ENCODE assay signal across 31 mouse cellular contexts in genomic region chr9:64222098-64222497, GRCm38 (mm10). TPM values are rescaled to one million over a fixed set of nuclear protein-coding genes. Genes with fewer than 3 reads are reported as not detected.
DNase-seq lines count a peak whose midpoint lies in the region; ATAC-seq and TF ChIP-seq lines count a peak whose summit lies in the region.
"Had no signal": no experiment of that assay in that cellular context is flagged by ENCODE, and none has a peak within 500 bp of the region (broad histone marks: within the 10 kb centered on the region; RNA-seq: fewer than 3 reads in every experiment).

No protein-coding gene starts in this region.

- no peak for TF ChIP-seq POLR2A in MEL (IDR thresholded peaks at IDR 0.05; ENCODE audit: control insufficient read depth in 1 of 2, insufficient read depth in 1 of 2, low read depth in 1 of 2, low read length in 2 of 2, poor library complexity in 1 of 2)
- no peak for TF ChIP-seq POLR2A in small intestine, adult 2 months (IDR thresholded peaks at IDR 0.05; ENCODE audit: low read depth, low read length)

- no peaks in the 10 kb centered on the region for H3K79me2 ChIP-seq in MEL (ENCODE audit: control insufficient read depth, insufficient read depth, low read length, poor library complexity)
- H3K79me2 ChIP-seq in macrophage (ENCODE audit: inconsistent target): peaks cover 99% of the 10 kb centered on the region

- H3K4me1 ChIP-seq in MEL (ENCODE audit: control insufficient read depth in 1 of 2, insufficient read depth in 2 of 2, low read length in 2 of 2): no peaks in the 10 kb centered on the region
- H3K4me1 ChIP-seq in small intestine, adult 2 months (ENCODE audit: control insufficient read depth, insufficient read depth, insufficient read length, low read length): peaks cover 27% of the 10 kb centered on the region; the same call in 1 of the 2 replicates
- H3K4me1 ChIP-seq: hindbrain, embryonic 15.5 days; neural tube, embryonic 13.5 days had no signal

- WGBS in macrophage (ENCODE audit: missing documents): 4% methylated on average over 2 of the region's 2 CpGs
- WGBS in small intestine, adult 2 months: 87% methylated on average over 2 of the region's 2 CpGs

- TF ChIP-seq RAD21 in MEL (IDR thresholded peaks at IDR 0.05; ENCODE audit: low read depth, low read length): no peak

- TF ChIP-seq EP300 in MEL (IDR thresholded peaks at IDR 0.05; ENCODE audit: low read depth in 1 of 2, low read length in 2 of 2): no peak

- TF ChIP-seq CTCF in MEL (IDR thresholded peaks at IDR 0.05 in 2 of 3, conservative IDR thresholded peaks at IDR 0.05 in 1 of 3; ENCODE audit: control insufficient read depth in 1 of 3, insufficient read depth in 1 of 3, low read depth in 2 of 3, low read length in 3 of 3, poor library complexity in 1 of 3, severe bottlenecking in 1 of 3): no peak
- no peak for TF ChIP-seq CTCF in small intestine, adult 2 months (IDR thresholded peaks at IDR 0.05; ENCODE audit: extremely low read depth, insufficient read length, insufficient replicate concordance, low read depth, low read length)

- no peaks in the 10 kb centered on the region for H3K36me3 ChIP-seq in MEL (ENCODE audit: control insufficient read depth in 1 of 2, insufficient read depth in 2 of 2, low read length in 2 of 2)
- no peaks in the 10 kb centered on the region for H3K36me3 ChIP-seq in macrophage (ENCODE audit: inconsistent target)
- H3K36me3 ChIP-seq in small intestine, adult 2 months (ENCODE audit: control insufficient read depth, insufficient read depth, low read length): no peaks in the 10 kb centered on the region
- H3K36me3 ChIP-seq: hindbrain, embryonic 15.5 days; limb, embryonic 15.5 days; neural tube, embryonic 13.5 days had no signal

- no peak overlapping the region for H3K4me3 ChIP-seq in MEL (ENCODE audit: control insufficient read depth in 1 of 2, insufficient read depth in 1 of 2, low read depth in 2 of 2, low read length in 2 of 2)
- no peak overlapping the region for H3K4me3 ChIP-seq in macrophage (ENCODE audit: inconsistent target)
- no peak overlapping the region for H3K4me3 ChIP-seq in small intestine, adult 2 months (ENCODE audit: low read depth, low read length)
- H3K4me3 ChIP-seq: forebrain, embryonic 13.5 days; hindbrain, embryonic 10.5 days; hindbrain, embryonic 15.5 days; limb, embryonic 10.5 days; limb, embryonic 15.5 days; liver, embryonic 13.5 days; myocyte; neural tube, embryonic 13.5 days had no signal

- no peak overlapping the region for H3K9ac ChIP-seq in MEL (ENCODE audit: control insufficient read depth, low read depth, low read length, poor library complexity, severe bottlenecking)
- H3K9ac ChIP-seq: forebrain, embryonic 13.5 days; hindbrain, embryonic 15.5 days; limb, embryonic 15.5 days; liver, embryonic 13.5 days; neural tube, embryonic 13.5 days had no signal

- no peak overlapping the region for H3K27ac ChIP-seq in MEL (ENCODE audit: control insufficient read depth, low read depth, low read length)
- H3K27ac ChIP-seq in macrophage: peak overlapping the region; percentile 24; the same call in 1 of the 2 replicates
- peak overlapping the region; percentile 43; the same call in 1 of the 2 replicates for H3K27ac ChIP-seq in small intestine, adult 2 months (ENCODE audit: insufficient read depth, low read depth, low read length)
- H3K27ac ChIP-seq: forebrain, embryonic 13.5 days; hindbrain, embryonic 10.5 days; hindbrain, embryonic 15.5 days; limb, embryonic 10.5 days; limb, embryonic 15.5 days; liver, embryonic 13.5 days; neural tube, embryonic 13.5 days had no signal

- H3K27me3 ChIP-seq in MEL (ENCODE audit: control insufficient read depth in 1 of 2, insufficient read depth in 2 of 2, low read length in 2 of 2): no peaks in the 10 kb centered on the region
- H3K27me3 ChIP-seq in small intestine, adult 2 months (ENCODE audit: control insufficient read depth, insufficient read depth, low read length): no peaks in the 10 kb centered on the region
- H3K27me3 ChIP-seq: forebrain, embryonic 13.5 days; hindbrain, embryonic 15.5 days; limb, embryonic 15.5 days; liver, embryonic 13.5 days; neural tube, embryonic 13.5 days; Patski had no signal

- H3K9me3 ChIP-seq in MEL (replicated peaks; ENCODE audit: insufficient read depth, low read length): no peaks in the 10 kb centered on the region
- H3K9me3 ChIP-seq: forebrain, embryonic 13.5 days; G1E; hindbrain, embryonic 10.5 days; hindbrain, embryonic 15.5 days; limb, embryonic 10.5 days; limb, embryonic 15.5 days; liver, embryonic 13.5 days; neural tube, embryonic 13.5 days had no signal

- no peak for DNase-seq in frontal cortex, postnatal 25 days (ENCODE audit: low spot score in 2 of 2)
- DNase-seq in MEL (ENCODE audit: low read depth, low spot score): peak; percentile 13
- DNase-seq in cerebellum, adult 18-20 months: no peak
- DNase-seq in ovary, postnatal 10 days (ENCODE audit: low spot score): no peak
- DNase-seq: adrenal gland, postnatal 14 days; cerebellum, adult 11-12 months; cerebellum, postnatal 10 days; gastrocnemius, postnatal 36 days; heart, postnatal 14 days; kidney, adult 11 months; kidney, postnatal 14 days; liver, embryonic 13.5 days; lung, adult 18-20 months; lung, postnatal 14 days; right cerebral cortex, postnatal 25 days; spleen, adult 18-20 months; thymus, adult 18-20 months; thymus, postnatal 25 days had no signal

- ATAC-seq in frontal cortex, adult (ENCODE audit: low TSS enrichment): 0 out of 2 replicates have a peak, but pooled peaks have one; percentile 15
- ATAC-seq: forebrain, embryonic 13.5 days; inflammation-experienced regulatory T-cells, adult 6 months; Patski had no signal

TF ChIP-seq in MEL, 35 proteins besides CTCF, POLR2A, EP300 and RAD21 (continues in another document):
- TF ChIP-seq UBTF (IDR thresholded peaks at IDR 0.05; ENCODE audit: borderline replicate concordance, insufficient read depth, low read depth, low read length): no peak
- no peak for TF ChIP-seq ZKSCAN1 (IDR thresholded peaks at IDR 0.05; ENCODE audit: low read depth, low read length)
- no peak for TF ChIP-seq POLR2AphosphoS5 (IDR thresholded peaks at IDR 0.05; ENCODE audit: borderline replicate concordance, low read depth, low read length)
- no peak for TF ChIP-seq SIN3A (IDR thresholded peaks at IDR 0.05; ENCODE audit: low read length)
- no peak for TF ChIP-seq NELFE (IDR thresholded peaks at IDR 0.05; ENCODE audit: low read depth, low read length)
- no peak for TF ChIP-seq MAFK (IDR thresholded peaks at IDR 0.05; ENCODE audit: borderline replicate concordance, low read depth, low read length)
- no peak for TF ChIP-seq ELF1 (IDR thresholded peaks at IDR 0.05; ENCODE audit: low read depth, low read length)

RNA-seq across cellular contexts. Expression of gene Uchl4, which starts 12.9 kb away (rescaled TPM):
- 0.27 and 0.42 TPM in 2 replicates for total RNA-seq in MEL (2012; rRNA removed)
- polyA plus RNA-seq in MEL (2012; ENCODE audit: insufficient read depth in 1 of 2, insufficient read length in 2 of 2, low read depth in 1 of 2, low replicate concordance in 2 of 2, missing spikeins in 1 of 2) (1 to 10 TPM in 1 of 2 experiments, not detected in 1; 7.4 TPM), macrophage (2018) (0.13 TPM in 1 of 3 replicates, not detected in the others)
- total RNA-seq in macrophage (2018; cell fraction: chromatin; rRNA removed): not detected
- total RNA-seq in macrophage (2018; cell fraction: cytosol; rRNA removed): under 1 TPM in 3 of 26 experiments, not detected in 23; 0.05 to 0.15 (median 0.12) TPM
- not detected for total RNA-seq in macrophage (2018; cell fraction: nucleus; rRNA removed)
- not detected in 2 replicates for polyA plus RNA-seq in small intestine, adult 2 months (2012; rRNA removed)
- polyA plus RNA-seq: G1E had no signal

RNA-seq across cellular contexts. Expression of gene Map2k1, which starts 31.3 kb away (rescaled TPM):
- 29.2 and 40.4 TPM in 2 replicates for total RNA-seq in MEL (2012; rRNA removed)
- polyA plus RNA-seq in MEL (2012; ENCODE audit: insufficient read depth in 1 of 2, insufficient read length in 2 of 2, low read depth in 1 of 2, low replicate concordance in 2 of 2, missing spikeins in 1 of 2): 10 to 100 TPM in 1 of 2 experiments, not detected in 1; 48.0 TPM
- total RNA-seq in macrophage (2018; cell fraction: chromatin; rRNA removed): 100 to 1,000 TPM in 10 of 26 experiments, 10 to 100 TPM in 16; 62.8 to 282 (median 92.4) TPM
- total RNA-seq in macrophage (2018; cell fraction: cytosol; rRNA removed): 100 to 1,000 TPM in 12 of 26 experiments, 10 to 100 TPM in 14; 64.2 to 132 (median 94.7) TPM
- 100 to 1,000 TPM in 14 of 26 experiments, 10 to 100 TPM in 12; 46.5 to 207 (median 104) TPM for total RNA-seq in macrophage (2018; cell fraction: nucleus; rRNA removed)
- polyA plus RNA-seq in macrophage (2018): 30.9 to 88.8 TPM (median 78.1 TPM) in 3 replicates
- polyA plus RNA-seq in small intestine, adult 2 months (2012; rRNA removed): 26.2 and 51.6 TPM in 2 replicates

RNA-seq across cellular contexts. Expression of gene Snapc5, which starts 43.0 kb away (rescaled TPM):
- total RNA-seq in MEL (2012; rRNA removed): 9.4 and 10.6 TPM in 2 replicates
- polyA plus RNA-seq in MEL (2012; ENCODE audit: insufficient read depth in 1 of 2, insufficient read length in 2 of 2, low read depth in 1 of 2, low replicate concordance in 2 of 2, missing spikeins in 1 of 2): 1 to 10 TPM in 1 of 2 experiments, not detected in 1; 8.6 TPM
- 10 to 100 TPM in 12 of 26 experiments, 1 to 10 TPM in 14; 3.9 to 18.8 (median 8.8) TPM for total RNA-seq in macrophage (2018; cell fraction: chromatin; rRNA removed)
- total RNA-seq in macrophage (2018; cell fraction: cytosol; rRNA removed): 10 to 100 TPM; 41.2 to 76.8 (median 52.6) TPM
- total RNA-seq in macrophage (2018; cell fraction: nucleus; rRNA removed): 10 to 100 TPM in 16 of 26 experiments, 1 to 10 TPM in 10; 2.4 to 26.0 (median 13.0) TPM
- 54.1 to 107 TPM (median 56.0 TPM) in 3 replicates for polyA plus RNA-seq in macrophage (2018)
- 5.8 and 12.2 TPM in 2 replicates for polyA plus RNA-seq in small intestine, adult 2 months (2012; rRNA removed)

RNA-seq across cellular contexts. Expression of gene Rpl4, which starts 48.9 kb away (rescaled TPM):
- 1,761 and 1,775 TPM in 2 replicates for total RNA-seq in MEL (2012; rRNA removed)
- 1,000 to 10,000 TPM in 1 of 2 experiments, 100 to 1,000 TPM in 1; 124 to 3,157 TPM for polyA plus RNA-seq in MEL (2012; ENCODE audit: insufficient read depth in 1 of 2, insufficient read length in 2 of 2, low read depth in 1 of 2, low replicate concordance in 2 of 2, missing spikeins in 1 of 2)
- 100 to 1,000 TPM in 22 of 26 experiments, 10 to 100 TPM in 4; 72.1 to 247 (median 130) TPM for total RNA-seq in macrophage (2018; cell fraction: chromatin; rRNA removed)
- 100 to 1,000 TPM; 377 to 985 (median 556) TPM for total RNA-seq in macrophage (2018; cell fraction: cytosol; rRNA removed)
- total RNA-seq in macrophage (2018; cell fraction: nucleus; rRNA removed): 100 to 1,000 TPM; 111 to 315 (median 156) TPM
- polyA plus RNA-seq in macrophage (2018): 739 to 959 TPM (median 766 TPM) in 3 replicates
- 122 and 189 TPM in 2 replicates for polyA plus RNA-seq in small intestine, adult 2 months (2012; rRNA removed)

RNA-seq across cellular contexts. Expression of gene Zwilch, which starts 49.2 kb away (rescaled TPM):
- total RNA-seq in MEL (2012; rRNA removed): 60.6 and 67.5 TPM in 2 replicates
- polyA plus RNA-seq in MEL (2012; ENCODE audit: insufficient read depth in 1 of 2, insufficient read length in 2 of 2, low read depth in 1 of 2, low replicate concordance in 2 of 2, missing spikeins in 1 of 2) (10 to 100 TPM in 1 of 2 experiments, not detected in 1; 89.2 TPM), macrophage (2018) (1.1 to 13.3 TPM (median 12.2 TPM) in 3 replicates)
- total RNA-seq in macrophage (2018; cell fraction: chromatin; rRNA removed): 10 to 100 TPM in 21 of 26 experiments, 1 to 10 TPM in 5; 5.5 to 39.5 (median 14.3) TPM
- 1 to 10 TPM; 1.9 to 5.6 (median 3.5) TPM for total RNA-seq in macrophage (2018; cell fraction: cytosol; rRNA removed)
- total RNA-seq in macrophage (2018; cell fraction: nucleus; rRNA removed): 10 to 100 TPM in 9 of 26 experiments, 1 to 10 TPM in 17; 2.1 to 45.7 (median 7.8) TPM
- polyA plus RNA-seq in small intestine, adult 2 months (2012; rRNA removed): 0.70 and 1.9 TPM in 2 replicates
